Mouse (Mus musculus) layer of hippocampus, adult 9-10 months (tissue): Measurements from ENCODE around the gene Lats2.

Source experiments
- DNase-seq: peaks from one replicate; pipeline ENCODE4 v3.0.0; 2022; ENCODE audit warnings: low spot score

Gene Lats2

DNA sequence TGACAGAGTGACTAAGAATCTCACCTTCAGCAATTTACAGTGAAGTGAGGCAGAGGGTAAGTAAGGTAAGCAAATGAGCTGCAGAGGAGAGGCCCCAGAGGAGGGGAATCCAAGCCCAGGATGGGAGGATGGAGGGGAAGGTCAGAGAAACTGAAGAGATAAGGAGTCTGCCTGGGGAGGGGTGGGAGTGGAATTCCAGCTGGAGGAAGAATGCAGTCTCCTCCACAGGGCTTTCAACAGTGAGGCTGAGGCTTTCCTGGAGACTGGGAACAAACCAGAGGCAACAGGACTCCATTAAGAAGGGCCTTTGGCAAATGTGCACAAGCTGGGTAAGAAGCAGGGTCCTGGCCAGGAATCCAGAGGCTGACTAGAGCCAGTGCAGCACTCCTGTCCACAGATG is 21.1 kb downstream of the Lats2 start:
- no peak for DNase-seq

GRCm38 (mm10) chr14:57736141-57736540 is 22.0 kb downstream of the Lats2 start:
- DNase-seq: no peak

DNA sequence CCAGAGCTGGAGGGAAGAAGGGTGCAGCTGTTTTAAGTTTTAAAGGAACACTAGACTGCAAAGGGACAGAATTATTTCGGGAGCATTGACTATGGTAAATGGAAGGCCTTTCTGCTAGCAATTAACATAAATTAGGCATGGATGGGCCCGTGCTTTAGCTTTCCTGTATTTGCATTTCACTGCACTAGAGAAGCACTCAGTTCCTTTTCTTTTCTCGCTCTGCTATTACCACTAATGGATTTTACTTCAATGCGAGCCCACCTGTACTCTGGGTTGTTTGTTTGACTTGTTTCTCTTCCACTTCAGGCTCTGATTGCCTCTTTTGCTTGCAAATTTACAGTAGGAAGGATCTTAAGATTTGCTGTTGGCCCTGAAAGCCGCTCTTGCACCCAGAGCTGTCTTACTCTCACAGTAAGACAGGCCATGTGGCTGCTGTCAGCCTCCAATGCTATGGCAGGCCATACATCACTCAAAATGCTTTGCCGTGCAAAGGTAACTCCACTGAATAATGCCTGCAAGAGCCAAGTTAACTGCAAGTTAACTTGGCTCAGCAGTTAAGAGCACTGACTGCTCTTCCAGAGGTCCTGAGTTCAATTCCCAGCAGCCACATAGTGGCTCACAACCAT is 25.4 kb downstream of the Lats2 start:
- DNase-seq: no peak

- no peak for DNase-seq
These were observed 27.7 kb downstream of the Lats2 start for GRCm38 (mm10) chr14:57730527-57730926.

DNA sequence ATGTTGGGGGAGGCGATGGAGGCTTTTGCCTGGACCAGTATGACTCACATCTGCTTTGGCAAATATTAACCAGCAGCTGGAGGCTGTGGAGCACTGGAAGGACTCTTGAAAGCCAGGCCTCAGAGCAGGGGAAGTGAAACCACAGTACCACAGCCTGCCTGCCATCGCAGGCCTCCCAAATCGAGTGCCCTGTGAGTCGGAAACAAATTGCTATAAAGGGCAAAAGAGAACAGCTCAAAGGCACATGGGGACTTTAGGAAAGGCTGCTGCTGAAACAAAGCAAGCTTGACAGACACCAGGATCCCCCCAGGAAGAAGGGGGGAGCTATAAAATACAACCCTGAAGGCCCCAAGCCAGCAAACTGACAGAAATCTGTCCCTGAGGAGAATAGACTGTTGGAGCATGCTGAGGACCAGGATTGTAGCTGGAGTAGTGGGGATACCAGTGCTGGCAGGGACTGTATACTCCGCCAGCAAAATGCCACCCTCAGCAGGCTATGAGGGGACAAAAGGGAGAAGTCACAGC is 28.2 kb downstream of the Lats2 start:
- no peak for DNase-seq

GRCm38 (mm10) chr14:57729364-57729763 is 28.8 kb downstream of the Lats2 start:
- DNase-seq: no peak

DNA sequence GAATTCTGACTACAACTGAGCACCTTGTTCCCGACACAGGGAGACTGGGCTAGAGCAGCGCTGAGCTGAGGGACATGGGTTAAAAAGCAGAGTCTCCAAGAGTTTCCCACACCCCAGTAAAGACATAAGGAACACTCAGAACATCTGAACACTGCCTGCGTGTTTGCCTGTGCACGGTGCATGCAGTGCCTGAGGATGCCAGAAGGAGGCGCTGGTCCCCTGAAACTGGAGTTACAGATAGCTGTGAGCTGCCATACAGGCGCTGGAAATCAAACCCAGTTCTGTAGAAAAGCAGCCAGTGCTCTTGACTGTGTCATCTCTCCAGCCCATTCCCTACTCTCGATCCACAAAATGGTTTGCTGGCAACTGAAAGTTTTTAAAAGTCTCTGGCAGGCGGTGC is 32.0 kb downstream of the Lats2 start:
- no peak for DNase-seq

DNA sequence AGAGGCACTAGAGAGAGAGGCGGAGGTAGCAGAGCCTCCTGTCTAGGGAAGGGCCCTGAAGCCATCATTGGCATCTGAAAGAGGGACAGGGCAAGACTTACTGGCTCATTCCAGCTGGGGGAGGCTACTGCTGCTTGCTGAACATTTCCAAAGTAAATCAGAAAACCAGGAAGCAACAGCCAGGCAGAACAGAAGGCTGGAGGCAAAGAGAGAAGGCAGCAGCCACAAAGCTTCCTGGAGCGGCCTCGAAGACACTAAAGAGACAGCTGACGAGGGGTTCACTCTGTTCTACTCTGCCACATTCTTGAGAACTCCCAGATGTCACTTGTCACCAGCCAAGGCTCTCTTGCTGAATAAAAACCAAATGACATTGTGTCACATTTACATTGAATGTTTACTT is 33.7 kb downstream of the Lats2 start:
- DNase-seq: no peak

GRCm38 (mm10) chr14:57718245-57718644 is 39.9 kb downstream of the Lats2 start:
- no peak for DNase-seq

GRCm38 (mm10) chr14:57716601-57717245 is 41.5 kb downstream of the Lats2 start:
- no peak for DNase-seq

GRCm38 (mm10) chr14:57712884-57713283 is 45.3 kb downstream of the Lats2 start:
- no peak for DNase-seq

- no peak for DNase-seq
These were observed 47.1 kb downstream of the Lats2 start for GRCm38 (mm10) chr14:57711059-57711458.

DNA sequence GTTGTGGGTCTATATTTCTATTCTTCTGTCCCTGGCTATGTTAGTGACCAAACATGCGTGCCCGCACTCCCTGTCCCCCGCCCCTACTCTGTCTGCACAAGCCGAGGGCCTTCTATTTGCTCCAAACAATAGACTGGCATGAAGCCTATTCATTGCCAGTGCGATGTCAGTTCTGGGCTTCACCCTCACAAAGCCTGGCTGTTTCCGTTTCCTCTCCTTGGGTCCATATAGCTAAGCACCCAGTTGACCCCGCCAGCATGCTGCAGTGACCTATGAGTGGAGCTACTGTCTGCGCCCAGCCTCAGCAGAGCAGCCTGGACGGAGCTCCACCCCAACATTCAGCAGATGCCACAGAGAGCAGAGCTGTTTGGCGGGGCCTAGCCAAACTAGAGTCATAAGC is 49.0 kb downstream of the Lats2 start:
- DNase-seq: no peak

GRCm38 (mm10) chr14:57708580-57708979 is 49.6 kb downstream of the Lats2 start:
- DNase-seq: no peak

GRCm38 (mm10) chr14:57707100-57707893 is 50.9 kb downstream of the Lats2 start:
- no peak for DNase-seq

DNA sequence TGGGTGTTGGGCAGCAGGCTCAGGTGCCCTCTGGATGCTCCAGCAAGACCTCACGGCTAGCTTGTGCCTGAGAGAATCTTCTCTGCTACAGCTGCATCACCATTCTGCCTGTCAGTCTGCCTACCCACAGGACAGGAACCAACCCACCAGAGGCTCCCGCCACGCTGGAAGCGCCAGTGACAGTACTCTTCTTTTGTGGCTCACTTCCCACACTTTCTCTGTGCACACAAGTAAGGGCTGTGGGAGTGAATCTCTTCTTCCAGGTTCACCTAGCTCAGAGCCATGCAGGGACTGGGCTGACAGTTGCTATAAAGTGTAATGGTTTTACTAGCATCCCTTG is 51.5 kb downstream of the Lats2 start:
- no peak for DNase-seq

DNA sequence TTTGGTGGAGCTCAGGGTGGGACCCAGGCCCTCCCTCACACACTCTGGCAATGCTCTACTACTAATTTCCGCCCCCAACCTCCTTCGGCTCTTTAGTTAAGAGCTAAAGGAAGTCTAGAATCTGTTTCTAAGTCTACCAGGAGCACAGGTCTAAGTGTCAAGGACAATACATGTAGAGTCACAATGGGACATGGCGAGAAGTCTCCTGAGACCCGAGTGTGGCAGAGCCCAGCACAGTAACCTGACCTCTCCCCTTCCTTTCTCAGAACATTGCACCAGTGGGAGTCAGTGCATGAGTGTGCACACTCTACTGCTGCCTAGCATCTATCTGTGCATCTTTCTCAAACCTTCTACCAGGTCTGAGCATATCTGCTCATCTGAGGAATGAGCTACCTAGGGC is 52.4 kb downstream of the Lats2 start:
- DNase-seq: no peak

DNA sequence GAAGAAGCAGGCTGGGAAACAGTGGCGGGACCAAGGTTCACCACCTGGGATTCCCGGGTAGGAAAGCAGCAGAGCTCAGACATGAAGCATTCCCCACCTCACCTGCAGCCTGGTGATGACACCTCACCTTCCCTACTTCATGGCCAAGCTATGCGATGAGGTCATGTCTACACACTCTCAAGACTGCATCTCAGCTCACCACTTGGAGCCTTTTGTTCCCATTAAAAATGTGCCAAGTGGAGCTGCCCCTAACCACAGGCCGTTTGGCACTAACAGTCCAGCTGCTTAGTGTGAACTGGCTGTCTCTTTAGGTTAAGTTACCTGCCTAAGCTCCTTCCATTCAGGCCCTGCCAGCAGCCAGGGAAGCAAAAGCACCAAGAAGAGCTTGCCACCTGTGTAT is 53.1 kb downstream of the Lats2 start:
- DNase-seq: no peak

DNA sequence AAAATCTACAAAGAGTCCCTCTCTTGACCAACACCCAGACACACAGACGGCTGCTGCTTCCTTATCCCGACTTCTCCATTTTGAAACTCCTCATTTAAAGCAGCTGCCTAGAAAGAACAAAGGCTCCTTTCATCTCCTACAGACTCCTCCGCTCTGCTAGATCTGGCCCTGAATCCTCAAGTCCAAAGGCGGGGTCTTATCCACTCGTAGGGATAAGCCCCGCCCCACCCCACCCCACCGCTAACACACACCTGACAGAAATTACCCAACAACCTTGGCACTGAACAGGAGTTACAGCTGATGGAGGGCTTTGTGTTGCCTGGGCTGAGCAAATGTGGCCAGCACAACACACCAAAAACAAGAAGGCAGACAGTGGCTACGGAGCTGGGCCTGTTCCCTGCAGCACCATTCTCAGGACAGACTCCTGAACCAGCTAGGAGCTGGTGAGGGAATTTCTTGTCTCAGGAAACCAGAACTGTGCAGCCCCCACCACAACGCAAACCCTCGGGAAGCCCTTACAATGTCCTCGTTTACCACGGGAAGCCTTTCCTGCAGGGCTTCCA is 56.2 kb downstream of the Lats2 start:
- DNase-seq: no peak

DNA sequence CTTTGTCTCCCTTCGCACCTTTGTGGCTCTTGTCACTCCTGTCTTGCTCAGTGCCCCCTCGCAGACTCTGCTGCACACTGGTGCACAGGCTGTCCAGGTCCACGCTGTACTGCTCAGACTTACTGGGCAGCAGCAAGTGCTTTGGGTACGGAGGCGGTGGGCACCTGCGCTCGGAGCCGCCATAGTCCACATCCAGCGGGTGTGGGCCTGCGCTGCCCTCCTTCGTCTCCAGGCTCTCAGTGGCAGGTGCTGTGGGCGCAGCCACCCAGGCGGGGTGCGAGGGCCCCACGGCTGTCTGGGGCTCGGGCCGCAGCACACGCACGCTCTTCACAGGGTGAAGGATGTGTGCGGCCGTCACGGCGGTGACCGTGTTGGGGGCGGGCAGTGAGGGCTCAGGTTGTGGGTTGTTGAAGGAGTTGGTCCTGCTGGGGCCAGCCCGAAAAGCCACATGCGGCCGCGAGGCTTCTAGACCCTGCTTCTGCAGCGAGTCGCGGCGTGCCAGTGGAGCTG is 58.7 kb downstream of the Lats2 start:
- no peak for DNase-seq

GRCm38 (mm10) chr14:57699016-57699415 is 59.2 kb downstream of the Lats2 start:
- DNase-seq: no peak

DNA sequence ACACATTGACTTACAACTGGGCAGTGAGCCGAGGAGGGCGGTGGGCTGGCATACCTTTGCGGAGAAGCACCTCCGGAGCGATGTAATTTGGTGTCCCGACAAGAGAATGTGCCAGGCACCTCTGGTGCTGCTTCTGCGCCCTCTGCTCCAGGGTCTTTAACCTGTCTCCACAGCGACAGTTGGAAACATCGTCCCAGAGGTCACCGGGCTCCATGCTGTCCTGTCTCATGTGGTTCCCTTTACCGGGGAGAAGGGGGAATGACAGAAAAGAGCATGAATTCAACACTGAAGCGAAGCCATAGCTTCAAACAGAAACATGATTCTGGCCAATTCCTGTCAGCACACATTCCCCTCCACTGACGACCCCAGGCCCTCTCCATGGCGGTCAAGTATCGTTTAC is 62.1 kb downstream of the Lats2 start:
- DNase-seq: no peak

DNA sequence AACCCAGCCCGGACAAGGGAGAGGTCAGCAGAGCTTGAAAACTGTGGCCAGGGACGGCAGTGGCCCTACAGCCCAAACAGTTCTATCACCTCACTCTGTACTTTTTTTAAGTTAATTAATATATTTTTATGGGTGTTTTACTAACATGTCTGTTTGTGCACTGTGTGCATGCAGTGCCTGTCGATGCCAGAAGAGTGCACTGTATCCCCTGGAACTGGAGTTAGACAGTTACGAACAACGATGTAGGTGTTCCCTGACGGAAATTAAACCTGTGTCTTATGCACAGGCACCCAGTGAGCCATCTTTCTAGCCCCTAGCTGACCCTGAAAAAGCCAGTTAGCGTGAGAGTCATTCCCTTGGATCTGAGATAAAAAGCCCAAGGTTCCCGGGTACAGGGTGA is 62.6 kb downstream of the Lats2 start:
- no peak for DNase-seq
